Mouse (Mus musculus): ENCODE results near the gene Fgfr2.

- TF ChIP-seq CTCF (IDR thresholded peaks at IDR 0.05; ENCODE audit: borderline replicate concordance, extremely low read depth, insufficient read depth, insufficient read length) (no peak), POLR2A (IDR thresholded peaks at IDR 0.05; ENCODE audit: borderline replicate concordance, extremely low read depth, insufficient read depth, insufficient read length, poor library complexity, severe bottlenecking) (no peak)
Observed at GRCm38 (mm10) chr7:132675922-132676321, 447.2 kb downstream of the Fgfr2 start.

Data from brain, embryonic 14.5 days (tissue).